Mouse (Mus musculus) ES-Bruce4 (cell line): ENCODE data around the gene Tex45. TPM values are rescaled to one million over a fixed set of nuclear protein-coding genes. Genes with fewer than 3 reads are reported as not detected.

ENCODE experiments used
- H3K27ac ChIP-seq: 2 replicates; pipeline ENCODE4 v1.5.1; 2012; ENCODE audit warnings: low read length, inconsistent platforms; ENCODE audit not compliant: insufficient read depth
- H3K27me3 ChIP-seq: 2 replicates; pipeline ENCODE4 v1.6.1; 2012; ENCODE audit warnings: mild to moderate bottlenecking, low read length, inconsistent platforms; ENCODE audit not compliant: control insufficient read depth, poor library complexity, insufficient read depth, severe bottlenecking
- H3K36me3 ChIP-seq: 2 replicates; pipeline ENCODE4 v1.6.1; 2012; ENCODE audit warnings: inconsistent platforms, mild to moderate bottlenecking, low read length, moderate library complexity; ENCODE audit not compliant: control insufficient read depth, poor library complexity, insufficient read depth, severe bottlenecking
- H3K4me1 ChIP-seq: one replicate; pipeline ENCODE4 v1.8.1; 2011; ENCODE audit warnings: low read length; ENCODE audit not compliant: control insufficient read depth, insufficient read depth
- H3K4me3 ChIP-seq: 2 replicates; pipeline ENCODE4 v1.5.1; 2011; ENCODE audit warnings: low read depth, mild to moderate bottlenecking, low read length
- H3K9ac ChIP-seq: 2 replicates; pipeline ENCODE4 v1.6.1; 2012; ENCODE audit warnings: low read depth, mild to moderate bottlenecking, inconsistent platforms; ENCODE audit not compliant: poor library complexity, severe bottlenecking
- H3K9me3 ChIP-seq: replicated peaks from 2 replicates; pipeline ENCODE4 v1.6.1; 2012; ENCODE audit warnings: mild to moderate bottlenecking, low read length, inconsistent platforms; ENCODE audit not compliant: control insufficient read depth, poor library complexity, insufficient read depth, severe bottlenecking
- EP300 ChIP-seq: IDR thresholded peaks from 2 replicates; pipeline ENCODE4 v1.6.1; 2011; ENCODE audit warnings: low read depth, low read length; ENCODE audit not compliant: insufficient read depth
- POLR2A ChIP-seq: IDR thresholded peaks from one replicate; pipeline ENCODE4 v1.8.1; 2011; ENCODE audit warnings: low read length; ENCODE audit not compliant: insufficient read depth
- polyA plus RNA-seq: library from polyadenylated mRNA; stranded (reverse); fragments of >200 nt; gene quantifications from 2 replicates; pipeline ENCODE4 v1.2.4, GENCODE M21; 2011; ENCODE audit warnings: low read depth; ENCODE audit not compliant: missing spikeins, insufficient read depth, insufficient read length

The Tex45 gene
- polyA plus RNA-seq, 1 experiment: 0.39 TPM

DNA sequence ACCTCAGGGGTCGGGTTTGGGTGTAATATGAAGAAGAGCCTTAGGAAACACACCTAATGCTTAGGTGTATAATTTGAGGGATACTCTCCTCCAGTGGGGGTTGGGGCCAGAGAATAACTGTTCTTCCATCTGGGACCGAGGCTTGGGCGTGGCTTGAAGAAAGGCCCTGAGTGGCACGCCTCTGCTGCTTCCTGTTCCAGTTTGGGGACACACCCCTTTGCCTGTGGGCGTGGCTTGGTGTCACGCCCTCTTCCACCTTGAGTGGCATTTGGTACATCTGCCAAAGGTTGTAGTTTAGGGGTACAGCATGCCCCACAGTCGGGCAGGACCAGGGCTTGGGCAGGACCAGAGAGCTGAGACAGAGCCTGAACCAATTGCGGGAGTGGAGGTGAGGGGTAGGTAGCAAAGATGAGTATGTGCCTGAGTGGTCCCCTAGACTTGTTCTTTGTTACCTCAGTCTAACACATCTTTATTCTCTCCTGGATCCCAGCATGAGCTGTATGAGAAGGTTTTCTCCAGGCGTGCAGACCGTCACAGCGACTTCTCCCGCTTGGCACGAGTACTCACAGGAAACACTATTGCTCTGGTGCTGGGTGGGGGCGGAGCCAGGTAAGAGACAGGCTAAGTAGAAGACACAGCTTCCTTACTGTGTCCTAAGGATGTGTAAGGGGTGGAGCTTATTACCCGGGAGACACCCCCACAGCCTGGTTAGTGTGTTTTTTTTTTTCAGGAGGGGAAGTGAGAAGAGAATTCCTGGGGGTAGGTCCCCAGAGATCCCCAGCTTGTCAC is 65.6 kb downstream of the Tex45 start:
- peaks cover 26% of the 10 kb centered on the region for H3K36me3 ChIP-seq
- H3K27me3 ChIP-seq: no peaks in the 10 kb centered on the region
- no peaks in the 10 kb centered on the region for H3K4me1 ChIP-seq
- no peak overlapping the region for H3K4me3 ChIP-seq
- TF ChIP-seq POLR2A (no peak), EP300 (peak; percentile 20; the same call in 1 of the 2 replicates)
- no peaks in the 10 kb centered on the region for H3K9me3 ChIP-seq
- no peak overlapping the region for H3K9ac ChIP-seq
- no peak overlapping the region for H3K27ac ChIP-seq

Other genes starting within 250 kb of the Tex45 start
- gene Insr, start 191.2 kb upstream of the Tex45 start, polyA plus RNA-seq: 30.9 and 31.7 TPM in 2 replicates
- not detected in 2 replicates for gene A430078G23Rik, start 117.4 kb upstream of the Tex45 start, polyA plus RNA-seq
- gene Arhgef18, start 77.9 kb upstream of the Tex45 start, polyA plus RNA-seq: 64.8 and 67.7 TPM in 2 replicates
- gene Pex11g, start 3.2 kb upstream of the Tex45 start, polyA plus RNA-seq: 4.6 and 6.7 TPM in 2 replicates
- 15.5 and 17.7 TPM in 2 replicates for gene Zfp358, start 22.3 kb downstream of the Tex45 start, polyA plus RNA-seq
- 62.0 and 62.3 TPM in 2 replicates for gene Mcoln1, start 29.6 kb downstream of the Tex45 start, polyA plus RNA-seq
- gene Pnpla6, start 44.5 kb downstream of the Tex45 start, polyA plus RNA-seq: 46.6 and 47.5 TPM in 2 replicates
- 22.8 and 24.0 TPM in 2 replicates for gene C330021F23Rik, start 97.1 kb downstream of the Tex45 start, polyA plus RNA-seq
- 68.9 and 69.1 TPM in 2 replicates for gene Camsap3, start 116.4 kb downstream of the Tex45 start, polyA plus RNA-seq
- gene Xab2, start 150.5 kb downstream of the Tex45 start, polyA plus RNA-seq: 57.8 and 65.8 TPM in 2 replicates
- gene Pet100, start 150.7 kb downstream of the Tex45 start, polyA plus RNA-seq: 93.4 and 100 TPM in 2 replicates
- not detected in 2 replicates for gene Pcp2, start 154.7 kb downstream of the Tex45 start, polyA plus RNA-seq
- 125 and 145 TPM in 2 replicates for gene Stxbp2, start 160.1 kb downstream of the Tex45 start, polyA plus RNA-seq
- gene Retn, start 184.9 kb downstream of the Tex45 start, polyA plus RNA-seq: 0.94 and 1.8 TPM in 2 replicates
- gene Mcemp1, start 194.9 kb downstream of the Tex45 start, polyA plus RNA-seq: not detected in 2 replicates
- gene Fcor, start 201.5 kb downstream of the Tex45 start, polyA plus RNA-seq: 8.4 and 11.9 TPM in 2 replicates
- 18.2 and 18.7 TPM in 2 replicates for gene Trappc5, start 205.4 kb downstream of the Tex45 start, polyA plus RNA-seq
- gene Fcer2a, start 223.3 kb downstream of the Tex45 start, polyA plus RNA-seq: not detected in 2 replicates
- gene Clec4g, start 249.8 kb downstream of the Tex45 start, polyA plus RNA-seq: not detected in 2 replicates